Mouse (Mus musculus): ENCODE data around the gene Ascc3.

GRCm38 (mm10) chr10:50822363-50822762 lies 229.9 kb downstream of the Ascc3 start:
- TF ChIP-seq CTCF (IDR thresholded peaks at IDR 0.05; ENCODE audit: borderline replicate concordance, control insufficient read depth, extremely low read depth, insufficient read depth, low read length, poor library complexity) (no peak), POLR2A (IDR thresholded peaks at IDR 0.05; ENCODE audit: control insufficient read depth, extremely low read depth, insufficient read depth, low read length, poor library complexity) (no peak)
